Mouse (Mus musculus) CH12F3 (cell line): ENCODE data around the gene Fam204a.

Experiments used
- in situ Hi-C: fragments of 300-500 bp; cut with MboI; formaldehyde crosslinking; loops from 2 replicates; pipeline ENCODE4 v1.14.3; 2020; ENCODE audit warnings: low sequenced_read_pairs

Fam204a gene

GRCm38 (mm10) chr19:60225899-60226844, at the start of gene Fam204a:
TSS of gene Fam204a (minus strand) at chr19:60226701.
- in situ Hi-C loops, result no loop called here

GRCm38 (mm10) chr19:60265789-60266188, 39.3 kb upstream of the Fam204a start:
- in situ Hi-C loops, result no loop called here

GRCm38 (mm10) chr19:60260689-60261088, 34.2 kb upstream of the Fam204a start:
- in situ Hi-C loops, result no loop called here

- in situ Hi-C loops, result no loop called here
Observed at GRCm38 (mm10) chr19:60252021-60252420, 25.5 kb upstream of the Fam204a start.

GRCm38 (mm10) chr19:60251197-60251596, 24.7 kb upstream of the Fam204a start:
- in situ Hi-C loops, result no loop called here

- in situ Hi-C loops, result no loop called here
Observed at GRCm38 (mm10) chr19:60245250-60245649, 18.7 kb upstream of the Fam204a start.

- in situ Hi-C loops, result no loop called here
Observed at GRCm38 (mm10) chr19:60242620-60243019, 16.1 kb upstream of the Fam204a start.

GRCm38 (mm10) chr19:60241916-60242602, 15.6 kb upstream of the Fam204a start:
- in situ Hi-C loops, result no loop called here

- in situ Hi-C loops, result no loop called here
Observed at GRCm38 (mm10) chr19:60231542-60231941, 5.0 kb upstream of the Fam204a start.

- in situ Hi-C loops, result no loop called here
Observed at GRCm38 (mm10) chr19:60226845-60227235, 339 bp upstream of the Fam204a start.

- in situ Hi-C loops, result no loop called here
Observed at GRCm38 (mm10) chr19:60219395-60219794, 7.1 kb downstream of the Fam204a start.

GRCm38 (mm10) chr19:60217985-60218384, 8.5 kb downstream of the Fam204a start:
- in situ Hi-C loops, result no loop called here

GRCm38 (mm10) chr19:60208173-60208572, 18.3 kb downstream of the Fam204a start:
- in situ Hi-C loops, result no loop called here

GRCm38 (mm10) chr19:60204176-60204575, 22.3 kb downstream of the Fam204a start:
- in situ Hi-C loops, result no loop called here

- in situ Hi-C loops, result no loop called here
Observed at GRCm38 (mm10) chr19:60200294-60200693, 26.2 kb downstream of the Fam204a start.

GRCm38 (mm10) chr19:60199152-60199551, 27.3 kb downstream of the Fam204a start:
- in situ Hi-C loops, result no loop called here

- in situ Hi-C loops, result no loop called here
Observed at GRCm38 (mm10) chr19:60192790-60193189, 33.7 kb downstream of the Fam204a start.

GRCm38 (mm10) chr19:60189206-60189605, 37.3 kb downstream of the Fam204a start:
- in situ Hi-C loops, result no loop called here

- in situ Hi-C loops, result no loop called here
Observed at GRCm38 (mm10) chr19:60182901-60183300, 43.6 kb downstream of the Fam204a start.

- in situ Hi-C loops, result no loop called here
Observed at GRCm38 (mm10) chr19:60182171-60182570, 44.3 kb downstream of the Fam204a start.

- in situ Hi-C loops, result no loop called here
Observed at GRCm38 (mm10) chr19:60178771-60179563, 47.5 kb downstream of the Fam204a start.
